Mouse (Mus musculus): ENCODE data around the gene Fscn1. TPM values are rescaled to one million over a fixed set of nuclear protein-coding genes. Genes with fewer than 3 reads are reported as not detected.

The Fscn1 gene
- polyA plus RNA-seq, 1 experiment from 2014 or later = 246 TPM

GRCm38 (mm10) chr5:142963705-142964494 lies 3.8 kb downstream of the Fscn1 start:
- in situ Hi-C loops (cut with MboI; ENCODE audit: low pct_unique_long_range_greater_than_20kb) = no loop called here
- no peak for TF ChIP-seq CTCF (IDR thresholded peaks at IDR 0.05)
- no peak for ATAC-seq
- DNase-seq (ENCODE audit: low read depth, low spot score) = peak; percentile 92
- no peaks in the 10 kb centered on the region for H3K27me3 ChIP-seq
- POLR2A ChIA-PET = no interaction called here
- CTCF ChIA-PET = interaction anchor here (0.9 to 1.5 kb wide), 4 partner anchors 12 to 103 kb away, joined by 3 to 7 read pairs (median 4); no protein-coding TSS in a partner anchor

GRCm38 (mm10) chr5:142964650-142965049 lies 4.5 kb downstream of the Fscn1 start:
- ChIA-PET POLR2A (no interaction called here), CTCF (no interaction called here)
- in situ Hi-C loops (cut with MboI; ENCODE audit: low pct_unique_long_range_greater_than_20kb) = no loop called here
- H3K27me3 ChIP-seq = no peaks in the 10 kb centered on the region
- no peak for ATAC-seq
- DNase-seq (ENCODE audit: low read depth, low spot score) = no peak
- no peak for TF ChIP-seq CTCF (IDR thresholded peaks at IDR 0.05)

- ATAC-seq = no peak
- ChIA-PET POLR2A (no interaction called here), CTCF (no interaction called here)
These were observed 8.3 kb downstream of the Fscn1 start for GRCm38 (mm10) chr5:142968411-142968810.

GRCm38 (mm10) chr5:142973971-142974370 lies 13.8 kb downstream of the Fscn1 start:
- POLR2A ChIA-PET = no interaction called here
- in situ Hi-C loops (cut with MboI; ENCODE audit: low pct_unique_long_range_greater_than_20kb) = no loop called here
- ATAC-seq = no peak
- CTCF ChIA-PET = no interaction called here
- DNase-seq (ENCODE audit: low read depth, low spot score) = no peak
- no peaks in the 10 kb centered on the region for H3K27me3 ChIP-seq
- no peak for TF ChIP-seq CTCF (IDR thresholded peaks at IDR 0.05)

More at GRCm38 (mm10) chr5:142968411-142968810, 8.3 kb downstream of the Fscn1 start:
- no peak for DNase-seq (ENCODE audit: low read depth, low spot score)
- in situ Hi-C loops (cut with MboI; ENCODE audit: low pct_unique_long_range_greater_than_20kb) = no loop called here
- H3K27me3 ChIP-seq = no peaks in the 10 kb centered on the region
- TF ChIP-seq CTCF (IDR thresholded peaks at IDR 0.05) = no peak

GRCm38 (mm10) chr5:142974598-142975121 lies 14.5 kb downstream of the Fscn1 start:
- TF ChIP-seq CTCF (IDR thresholded peaks at IDR 0.05) = no peak
- DNase-seq (ENCODE audit: low read depth, low spot score) (no peak), ATAC-seq (no peak)
- in situ Hi-C loops (cut with MboI; ENCODE audit: low pct_unique_long_range_greater_than_20kb) = no loop called here
- ChIA-PET CTCF (no interaction called here), POLR2A (no interaction called here)
- H3K27me3 ChIP-seq = no peaks in the 10 kb centered on the region

- ATAC-seq = no peak
- no peak for TF ChIP-seq CTCF (IDR thresholded peaks at IDR 0.05)
- H3K27me3 ChIP-seq = no peaks in the 10 kb centered on the region
- ChIA-PET POLR2A (no interaction called here), CTCF (interaction anchor here (1.2 kb wide), 2 partner anchors 9 to 17 kb away, joined by 3 to 5 read pairs; no protein-coding TSS in a partner anchor)
- DNase-seq (ENCODE audit: low read depth, low spot score) = no peak
- in situ Hi-C loops (cut with MboI; ENCODE audit: low pct_unique_long_range_greater_than_20kb) = no loop called here
These were observed 16.4 kb downstream of the Fscn1 start for GRCm38 (mm10) chr5:142976516-142976915.

GRCm38 (mm10) chr5:142982046-142982801 lies 22.1 kb downstream of the Fscn1 start:
- no peaks in the 10 kb centered on the region for H3K27me3 ChIP-seq
- in situ Hi-C loops (cut with MboI; ENCODE audit: low pct_unique_long_range_greater_than_20kb) = loop anchor here (10.0 kb wide), 1 partner anchor 1643 kb away; no protein-coding TSS in a partner anchor
- POLR2A ChIA-PET = no interaction called here
- TF ChIP-seq CTCF (IDR thresholded peaks at IDR 0.05) = no peak
- CTCF ChIA-PET = no interaction called here
- no peak for DNase-seq (ENCODE audit: low read depth, low spot score)
- ATAC-seq = no peak

GRCm38 (mm10) chr5:142983174-142983573 lies 23.0 kb downstream of the Fscn1 start:
- no peaks in the 10 kb centered on the region for H3K27me3 ChIP-seq
- ChIA-PET POLR2A (no interaction called here), CTCF (no interaction called here)
- TF ChIP-seq CTCF (IDR thresholded peaks at IDR 0.05) = no peak
- no peak for DNase-seq (ENCODE audit: low read depth, low spot score)
- ATAC-seq = no peak
- in situ Hi-C loops (cut with MboI; ENCODE audit: low pct_unique_long_range_greater_than_20kb) = loop anchor here (10.0 kb wide), 1 partner anchor 1642 kb away; no protein-coding TSS in a partner anchor

- H3K27me3 ChIP-seq = no peaks in the 10 kb centered on the region
- DNase-seq (ENCODE audit: low read depth, low spot score) = no peak
- TF ChIP-seq CTCF (IDR thresholded peaks at IDR 0.05) = no peak
- ATAC-seq = no peak
- POLR2A ChIA-PET = no interaction called here
- in situ Hi-C loops (cut with MboI; ENCODE audit: low pct_unique_long_range_greater_than_20kb) = loop anchor here (10.0 kb wide), 1 partner anchor 1641 kb away; no protein-coding TSS in a partner anchor
- CTCF ChIA-PET = no interaction called here
These were observed 24.1 kb downstream of the Fscn1 start for GRCm38 (mm10) chr5:142984271-142984670.

GRCm38 (mm10) chr5:142988520-142988919 lies 28.4 kb downstream of the Fscn1 start:
- in situ Hi-C loops (cut with MboI; ENCODE audit: low pct_unique_long_range_greater_than_20kb) = loop anchor here (10.0 kb wide), 1 partner anchor 1636 kb away; no protein-coding TSS in a partner anchor
- no peak for TF ChIP-seq CTCF (IDR thresholded peaks at IDR 0.05)
- ChIA-PET CTCF (interaction anchor here (0.8 kb wide), 1 partner anchor 78 kb away, joined by 3 read pairs; no protein-coding TSS in a partner anchor), POLR2A (interaction anchor here (1.0 kb wide), 1 partner anchor 12 kb away, joined by 4 read pairs; no protein-coding TSS in a partner anchor)
- no peaks in the 10 kb centered on the region for H3K27me3 ChIP-seq
- ATAC-seq (no peak), DNase-seq (ENCODE audit: low read depth, low spot score) (no peak)

All from Patski (cell line).